Mouse (Mus musculus) lung, embryonic 14.5 days (tissue): ENCODE measurements around the gene Mettl2. TPM values are rescaled to one million over a fixed set of nuclear protein-coding genes. Genes with fewer than 3 reads are reported as not detected.

Source experiments
- ATAC-seq: fragments of 200-750 bp; cut with Nextera tagmentation; 2 replicates; pipeline ENCODE4 v1.8.0; 2017; ENCODE audit warnings: mild to moderate bottlenecking, moderate TSS enrichment, moderate library complexity; ENCODE audit not compliant: insufficient read depth
- DNase-seq: peaks from one replicate; pipeline ENCODE4 v3.0.0-alpha.2; 2015
- H3K27ac ChIP-seq: fragments of 300-500 bp; sonication (generic); 2 replicates; pipeline ENCODE4 v1.5.1; 2014; ENCODE audit warnings: low read depth, mild to moderate bottlenecking, moderate library complexity
- H3K27me3 ChIP-seq: fragments of 300-500 bp; sonication (generic); 2 replicates; pipeline ENCODE4 v1.6.1; 2014; ENCODE audit warnings: low read length, control low read depth; ENCODE audit not compliant: insufficient read depth
- H3K36me3 ChIP-seq: fragments of 300-500 bp; sonication (generic); 2 replicates; pipeline ENCODE4 v1.6.1; 2014; ENCODE audit warnings: control low read depth; ENCODE audit not compliant: insufficient read depth
- H3K4me1 ChIP-seq: fragments of 300-500 bp; sonication (generic); 2 replicates; pipeline ENCODE4 v1.6.1; 2014; ENCODE audit warnings: antibody characterized with exemption, control low read depth; ENCODE audit not compliant: insufficient read depth
- H3K4me2 ChIP-seq: fragments of 300-500 bp; sonication (generic); 2 replicates; pipeline ENCODE4 v1.6.1; 2014; ENCODE audit warnings: mild to moderate bottlenecking
- H3K4me3 ChIP-seq: fragments of 300-500 bp; sonication (generic); 2 replicates; pipeline ENCODE4 v1.5.1; 2014; ENCODE audit warnings: low read depth, low read length
- H3K9ac ChIP-seq: fragments of 300-500 bp; sonication (generic); 2 replicates; pipeline ENCODE4 v1.6.1; 2014
- H3K9me3 ChIP-seq: fragments of 300-500 bp; sonication (generic); 2 replicates; pipeline ENCODE4 v1.6.1; 2016; ENCODE audit warnings: low read depth, low read length, control low read depth
- CTCF ChIP-seq: IDR thresholded peaks from 2 replicates; pipeline ENCODE4 v1.5.1; 2016; ENCODE audit warnings: antibody characterized with exemption, low read depth
- WGBS: fragments of 180-500 bp; shearing (Covaris S2); extraction: QIAGEN DNeasy Blood & Tissue Kit; methylation state at CpG from one replicate; pipeline ENCODE4 v1.1.7; 2014; 5-methylcytosine and 5-hydroxymethylcytosine counted together
- polyA plus RNA-seq: library from polyadenylated mRNA; unstranded; fragments of >200 nt; fragmentation: Nextera tagmentation; extraction: Ambion mirVana; gene quantifications from 2 replicates; pipeline ENCODE4 v1.2.1, GENCODE M21; 2014

The Mettl2 gene
- polyA plus RNA-seq, 1 experiment from 2014 or later, result 46.8 TPM

- TF ChIP-seq CTCF, result no peak
- no peak overlapping the region for H3K9ac ChIP-seq
- H3K4me1 ChIP-seq, result no peaks in the 10 kb centered on the region
- 0 out of 2 replicates have a peak, but pooled peaks have one; percentile 14 for ATAC-seq
- peak; percentile 44 for DNase-seq
- H3K27me3 ChIP-seq, result no peaks in the 10 kb centered on the region
- H3K9me3 ChIP-seq, result no peaks in the 10 kb centered on the region
- H3K4me2 ChIP-seq, result no peak overlapping the region
- WGBS, result 74% methylated on average over 10 of the region's 10 CpGs
- no peak overlapping the region for H3K27ac ChIP-seq
- H3K36me3 ChIP-seq, result peaks cover 11% of the 10 kb centered on the region
- no peak overlapping the region for H3K4me3 ChIP-seq
Measured at GRCm38 (mm10) chr11:105145211-105145610, 19.0 kb downstream of the Mettl2 start.

GRCm38 (mm10) chr11:105146593-105146992 is 20.4 kb downstream of the Mettl2 start, which contains the start of gene Gm10842:
Gene Gm10842 (plus strand): TSS chr11:105146893.
- WGBS, result 72% methylated on average over 3 of the region's 3 CpGs
- Histone ChIP-seq H3K4me3 (no peak within 1 kb of the TSS), H3K4me1 (no peaks in the 10 kb centered on the region), H3K27me3 (no peaks in the 10 kb centered on the region), H3K9ac (no peak within 1 kb of the TSS), H3K4me2 (no peak within 1 kb of the TSS), H3K9me3 (no peaks in the 10 kb centered on the region), H3K36me3 (no peaks in the 10 kb centered on the region), H3K27ac (no peak within 1 kb of the TSS)
- no peak for DNase-seq
- ATAC-seq, result no peak
- no peak for TF ChIP-seq CTCF

GRCm38 (mm10) chr11:105149353-105149752 is 23.1 kb downstream of the Mettl2 start:
- TF ChIP-seq CTCF, result no peak
- no peaks in the 10 kb centered on the region for H3K36me3 ChIP-seq
- H3K27ac ChIP-seq, result no peak overlapping the region
- no peak overlapping the region for H3K9ac ChIP-seq
- no peak overlapping the region for H3K4me3 ChIP-seq
- no peak for DNase-seq
- 67% methylated on average over 3 of the region's 3 CpGs for WGBS
- no peaks in the 10 kb centered on the region for H3K27me3 ChIP-seq
- no peaks in the 10 kb centered on the region for H3K9me3 ChIP-seq
- ATAC-seq, result no peak
- H3K4me2 ChIP-seq, result no peak overlapping the region
- peaks cover 9% of the 10 kb centered on the region for H3K4me1 ChIP-seq

GRCm38 (mm10) chr11:105149766-105150165 is 23.5 kb downstream of the Mettl2 start:
- H3K4me2 ChIP-seq, result no peak overlapping the region
- H3K4me3 ChIP-seq, result no peak overlapping the region
- H3K27ac ChIP-seq, result no peak overlapping the region
- H3K27me3 ChIP-seq, result no peaks in the 10 kb centered on the region
- no peaks in the 10 kb centered on the region for H3K9me3 ChIP-seq
- WGBS, result 85% methylated on average over 1 of the region's 1 CpGs
- H3K4me1 ChIP-seq, result peaks cover 9% of the 10 kb centered on the region
- DNase-seq, result no peak
- H3K36me3 ChIP-seq, result no peaks in the 10 kb centered on the region
- H3K9ac ChIP-seq, result no peak overlapping the region
- TF ChIP-seq CTCF, result no peak
- no peak for ATAC-seq

- DNase-seq, result no peak
Measured at GRCm38 (mm10) chr11:105150691-105151090, 24.5 kb downstream of the Mettl2 start.

GRCm38 (mm10) chr11:105151226-105152016 is 25.2 kb downstream of the Mettl2 start:
- H3K9me3 ChIP-seq, result no peaks in the 10 kb centered on the region
- no peak overlapping the region for H3K4me3 ChIP-seq
- ATAC-seq (no peak), DNase-seq (no peak)
- H3K4me2 ChIP-seq, result no peak overlapping the region
- 20% methylated on average over 17 of the region's 19 CpGs for WGBS
- peaks cover 12% of the 10 kb centered on the region for H3K4me1 ChIP-seq
- no peak overlapping the region for H3K27ac ChIP-seq
- no peak overlapping the region for H3K9ac ChIP-seq
- no peaks in the 10 kb centered on the region for H3K36me3 ChIP-seq
- TF ChIP-seq CTCF, result no peak
- H3K27me3 ChIP-seq, result no peaks in the 10 kb centered on the region

More at GRCm38 (mm10) chr11:105150691-105151090, 24.5 kb downstream of the Mettl2 start:
- no peaks in the 10 kb centered on the region for H3K9me3 ChIP-seq
- no peaks in the 10 kb centered on the region for H3K36me3 ChIP-seq
- no peak overlapping the region for H3K4me3 ChIP-seq
- no peak overlapping the region for H3K4me2 ChIP-seq
- H3K27me3 ChIP-seq, result no peaks in the 10 kb centered on the region
- 63% methylated on average over 4 of the region's 4 CpGs for WGBS
- H3K9ac ChIP-seq, result no peak overlapping the region
- peaks cover 12% of the 10 kb centered on the region for H3K4me1 ChIP-seq
- no peak for ATAC-seq
- no peak for TF ChIP-seq CTCF
- no peak overlapping the region for H3K27ac ChIP-seq

GRCm38 (mm10) chr11:105152017-105152300 is 25.7 kb downstream of the Mettl2 start:
- H3K36me3 ChIP-seq, result no peaks in the 10 kb centered on the region
- H3K4me2 ChIP-seq, result no peak overlapping the region
- WGBS, result 75% methylated on average over 1 of the region's 4 CpGs
- peaks cover 12% of the 10 kb centered on the region for H3K4me1 ChIP-seq
- H3K27ac ChIP-seq, result no peak overlapping the region
- no peak overlapping the region for H3K9ac ChIP-seq
- ATAC-seq, result no peak
- H3K27me3 ChIP-seq, result no peaks in the 10 kb centered on the region
- DNase-seq, result no peak
- H3K9me3 ChIP-seq, result no peaks in the 10 kb centered on the region
- TF ChIP-seq CTCF, result no peak
- no peak overlapping the region for H3K4me3 ChIP-seq
